Mouse (Mus musculus) heart, embryonic 11.5 days (tissue): Measurements from ENCODE around the gene Ccnl2. TPM values are rescaled to one million over a fixed set of nuclear protein-coding genes. Genes with fewer than 3 reads are reported as not detected.

ENCODE experiments used
- ATAC-seq: fragments of 200-750 bp; cut with Nextera tagmentation; replicated peaks from 2 replicates; pipeline ENCODE4 v1.8.0; 2017; ENCODE audit warnings: moderate library complexity; ENCODE audit not compliant: insufficient number of reproducible peaks, low FRiP score, low TSS enrichment
- H3K27ac ChIP-seq: fragments of 300-500 bp; sonication (generic); 2 replicates; pipeline ENCODE4 v1.5.1; 2014; ENCODE audit warnings: mild to moderate bottlenecking, low read depth, low read length
- H3K27me3 ChIP-seq: fragments of 300-500 bp; sonication (generic); 2 replicates; pipeline ENCODE4 v1.6.1; 2014; ENCODE audit warnings: mild to moderate bottlenecking, low read length, mixed read lengths; ENCODE audit not compliant: control insufficient read depth, insufficient read depth
- H3K36me3 ChIP-seq: fragments of 300-500 bp; sonication (generic); 2 replicates; pipeline ENCODE4 v1.6.1; 2014; ENCODE audit warnings: mild to moderate bottlenecking, low read length, moderate library complexity, mixed read lengths; ENCODE audit not compliant: control insufficient read depth, insufficient read depth
- H3K4me1 ChIP-seq: fragments of 300-500 bp; sonication (generic); 2 replicates; pipeline ENCODE4 v1.6.1; 2014; ENCODE audit warnings: low read length; ENCODE audit not compliant: control insufficient read depth, insufficient read depth
- H3K4me2 ChIP-seq: fragments of 300-500 bp; sonication (generic); 2 replicates; pipeline ENCODE4 v1.6.1; 2014; ENCODE audit warnings: mild to moderate bottlenecking, moderate library complexity
- H3K4me3 ChIP-seq: fragments of 300-500 bp; sonication (generic); 2 replicates; pipeline ENCODE4 v1.5.1; 2014; ENCODE audit warnings: low read depth, low read length
- H3K9ac ChIP-seq: fragments of 300-500 bp; sonication (generic); 2 replicates; pipeline ENCODE4 v1.6.1; 2014; ENCODE audit warnings: mild to moderate bottlenecking, low read depth, low read length, moderate library complexity
- H3K9me3 ChIP-seq: fragments of 300-500 bp; sonication (generic); replicated peaks from 2 replicates; pipeline ENCODE4 v1.6.1; 2016; ENCODE audit warnings: low read length; ENCODE audit not compliant: control insufficient read depth
- WGBS: fragments of 180-500 bp; shearing (Covaris S2); extraction: QIAGEN DNeasy Blood & Tissue Kit; methylation state at CpG from one replicate; pipeline ENCODE4 v1.1.7; 2014; ENCODE audit not compliant: insufficient replicate concordance; 5-methylcytosine and 5-hydroxymethylcytosine counted together
- polyA plus RNA-seq: library from polyadenylated mRNA; unstranded; fragments of >200 nt; fragmentation: Nextera tagmentation; extraction: Ambion mirVana; gene quantifications from 2 replicates; pipeline ENCODE4 v1.2.1, GENCODE M21; 2014

The Ccnl2 gene
- polyA plus RNA-seq, 1 experiment from 2014 or later: 126 TPM

- Histone ChIP-seq H3K36me3 (no peaks in the 10 kb centered on the region; the same call in 1 of the 2 replicates), H3K27ac (no peak overlapping the region), H3K4me3 (no peak overlapping the region), H3K9me3 (no peaks in the 10 kb centered on the region), H3K4me2 (no peak overlapping the region), H3K9ac (no peak overlapping the region), H3K4me1 (peaks cover 9% of the 10 kb centered on the region), H3K27me3 (no peaks in the 10 kb centered on the region; the same call in 1 of the 2 replicates)
- 100% methylated on average over 1 of the region's 1 CpGs for WGBS
- no peak for ATAC-seq
Measured at GRCm38 (mm10) chr4:155802075-155802474, 10.2 kb upstream of the Ccnl2 start.

- no peaks in the 10 kb centered on the region for H3K9me3 ChIP-seq
- peak; percentile 14; the same call in 1 of the 2 replicates for ATAC-seq
- no peaks in the 10 kb centered on the region; the same call in 1 of the 2 replicates for H3K27me3 ChIP-seq
- H3K9ac ChIP-seq: peak within 1 kb of the TSS; percentile 94
- peaks cover 4% of the 10 kb centered on the region for H3K36me3 ChIP-seq
- peak within 1 kb of the TSS; percentile 81 for H3K4me2 ChIP-seq
- H3K4me1 ChIP-seq: peaks cover 9% of the 10 kb centered on the region
- H3K27ac ChIP-seq: peak within 1 kb of the TSS; percentile 46; the same call in 1 of the 2 replicates
- H3K4me3 ChIP-seq: peak within 1 kb of the TSS; percentile 96
- 9% methylated on average over 12 of the region's 12 CpGs for WGBS
Measured at GRCm38 (mm10) chr4:155802741-155803339, 9.4 kb upstream of the Ccnl2 start, which contains the start of gene Mrpl20. TSS of gene Mrpl20 (plus strand) at chr4:155802878.

GRCm38 (mm10) chr4:155803340-155804041 is 8.8 kb upstream of the Ccnl2 start:
- no peaks in the 10 kb centered on the region for H3K9me3 ChIP-seq
- peaks cover 9% of the 10 kb centered on the region for H3K4me1 ChIP-seq
- H3K4me3 ChIP-seq: peak overlapping the region; percentile 96
- peak; percentile 97 for ATAC-seq
- no peaks in the 10 kb centered on the region; the same call in 1 of the 2 replicates for H3K27me3 ChIP-seq
- WGBS: under 1% methylated on average over 58 of the region's 58 CpGs
- peak overlapping the region; percentile 94 for H3K9ac ChIP-seq
- peak overlapping the region; percentile 46; the same call in 1 of the 2 replicates for H3K27ac ChIP-seq
- H3K36me3 ChIP-seq: peaks cover 7% of the 10 kb centered on the region
- peak overlapping the region; percentile 81 for H3K4me2 ChIP-seq

GRCm38 (mm10) chr4:155807841-155808240 is 4.4 kb upstream of the Ccnl2 start:
- ATAC-seq: no peak
- peaks cover 25% of the 10 kb centered on the region for H3K36me3 ChIP-seq
- 85% methylated on average over 3 of the region's 3 CpGs for WGBS
- no peak overlapping the region for H3K9ac ChIP-seq
- no peaks in the 10 kb centered on the region for H3K9me3 ChIP-seq
- no peaks in the 10 kb centered on the region for H3K27me3 ChIP-seq
- no peak overlapping the region for H3K4me2 ChIP-seq
- no peak overlapping the region for H3K4me3 ChIP-seq
- peaks cover 13% of the 10 kb centered on the region for H3K4me1 ChIP-seq
- no peak overlapping the region for H3K27ac ChIP-seq

GRCm38 (mm10) chr4:155812665-155813181 is 434 bp downstream of the Ccnl2 start:
- peak overlapping the region; percentile 88 for H3K4me2 ChIP-seq
- H3K9me3 ChIP-seq: no peaks in the 10 kb centered on the region
- H3K36me3 ChIP-seq: peaks cover 46% of the 10 kb centered on the region
- WGBS: under 1% methylated on average over 44 of the region's 49 CpGs
- peaks cover 11% of the 10 kb centered on the region for H3K4me1 ChIP-seq
- peak overlapping the region; percentile 99 for H3K4me3 ChIP-seq
- peak; percentile 39 for ATAC-seq
- H3K27me3 ChIP-seq: no peaks in the 10 kb centered on the region
- peak overlapping the region; percentile 99 for H3K9ac ChIP-seq
- H3K27ac ChIP-seq: peak overlapping the region; percentile 94

- H3K27me3 ChIP-seq: no peaks in the 10 kb centered on the region
- H3K27ac ChIP-seq: no peak overlapping the region
Measured at GRCm38 (mm10) chr4:155817533-155817932, 5.2 kb downstream of the Ccnl2 start.

GRCm38 (mm10) chr4:155821025-155821424 is 8.7 kb downstream of the Ccnl2 start:
- Histone ChIP-seq H3K27me3 (no peaks in the 10 kb centered on the region), H3K9ac (no peak overlapping the region), H3K27ac (no peak overlapping the region), H3K9me3 (no peaks in the 10 kb centered on the region), H3K36me3 (peaks cover 62% of the 10 kb centered on the region), H3K4me3 (no peak overlapping the region), H3K4me1 (no peaks in the 10 kb centered on the region), H3K4me2 (no peak overlapping the region)
- WGBS: 83% methylated on average over 7 of the region's 7 CpGs
- ATAC-seq: no peak

More at GRCm38 (mm10) chr4:155817533-155817932, 5.2 kb downstream of the Ccnl2 start:
- no peak overlapping the region for H3K4me3 ChIP-seq
- no peak for ATAC-seq
- H3K9ac ChIP-seq: no peak overlapping the region
- no peak overlapping the region for H3K4me2 ChIP-seq
- H3K36me3 ChIP-seq: peaks cover 59% of the 10 kb centered on the region
- no peaks in the 10 kb centered on the region for H3K9me3 ChIP-seq
- H3K4me1 ChIP-seq: peaks cover 6% of the 10 kb centered on the region
- 87% methylated on average over 4 of the region's 4 CpGs for WGBS

GRCm38 (mm10) chr4:155823443-155823842 is 11.2 kb downstream of the Ccnl2 start:
- Histone ChIP-seq H3K9me3 (no peaks in the 10 kb centered on the region), H3K9ac (no peak overlapping the region), H3K4me3 (no peak overlapping the region), H3K36me3 (peaks cover 52% of the 10 kb centered on the region), H3K4me1 (no peaks in the 10 kb centered on the region), H3K27ac (no peak overlapping the region), H3K27me3 (no peaks in the 10 kb centered on the region), H3K4me2 (no peak overlapping the region)
- 94% methylated on average over 16 of the region's 16 CpGs for whole genome bisulfite sequencing
- no peak for ATAC-seq
